Mouse (Mus musculus) stomach, embryonic 14.5 days (tissue): Measurements from ENCODE around the gene Gatb. TPM values are rescaled to one million over a fixed set of nuclear protein-coding genes. Genes with fewer than 3 reads are reported as not detected.

Source experiments
- ATAC-seq: fragments of 200-750 bp; cut with Nextera tagmentation; 2 replicates; pipeline ENCODE4 v1.8.0; 2017; ENCODE audit warnings: low read depth, moderate TSS enrichment; ENCODE audit not compliant: insufficient number of reproducible peaks, insufficient read depth, low FRiP score
- H3K27ac ChIP-seq: fragments of 300-500 bp; sonication (generic); 2 replicates; pipeline ENCODE4 v1.5.1; 2014; ENCODE audit warnings: mild to moderate bottlenecking, low read length, moderate library complexity, mixed read lengths
- H3K27me3 ChIP-seq: fragments of 300-500 bp; sonication (generic); 2 replicates; pipeline ENCODE4 v1.6.1; 2014; ENCODE audit warnings: low read length, control low read depth, mixed read lengths; ENCODE audit not compliant: control insufficient read depth, insufficient read depth
- H3K36me3 ChIP-seq: fragments of 300-500 bp; sonication (generic); 2 replicates; pipeline ENCODE4 v1.6.1; 2014; ENCODE audit warnings: mild to moderate bottlenecking, control low read depth, low read length, moderate library complexity, mixed read lengths; ENCODE audit not compliant: control insufficient read depth, insufficient read depth
- H3K4me1 ChIP-seq: fragments of 300-500 bp; sonication (generic); 2 replicates; pipeline ENCODE4 v1.6.1; 2014; ENCODE audit warnings: low read length, control low read depth, mixed read lengths; ENCODE audit not compliant: control insufficient read depth, insufficient read depth
- H3K4me2 ChIP-seq: fragments of 300-500 bp; sonication (generic); replicated peaks from 2 replicates; pipeline ENCODE4 v1.6.1; 2014; ENCODE audit warnings: low read depth, low read length, control low read depth
- H3K4me3 ChIP-seq: fragments of 300-500 bp; sonication (generic); 2 replicates; pipeline ENCODE4 v1.5.1; 2014; ENCODE audit warnings: low read depth, low read length, control low read depth
- H3K9ac ChIP-seq: fragments of 300-500 bp; sonication (generic); replicated peaks from 2 replicates; pipeline ENCODE4 v1.6.1; 2014; ENCODE audit warnings: low read depth, mild to moderate bottlenecking, control low read depth, low read length, moderate library complexity, mixed read lengths
- H3K9me3 ChIP-seq: fragments of 300-500 bp; sonication (generic); 2 replicates; pipeline ENCODE4 v1.6.1; 2016; ENCODE audit warnings: low read depth, low read length, control low read depth; ENCODE audit not compliant: control insufficient read depth
- WGBS: fragments of 180-500 bp; shearing (Covaris S2); extraction: QIAGEN DNeasy Blood & Tissue Kit; methylation state at CpG from one replicate; pipeline ENCODE4 v1.1.7; 2014; 5-methylcytosine and 5-hydroxymethylcytosine counted together
- polyA plus RNA-seq: library from polyadenylated mRNA; unstranded; fragments of >200 nt; fragmentation: Nextera tagmentation; extraction: Ambion mirVana; gene quantifications from 2 replicates; pipeline ENCODE4 v1.2.1, GENCODE M21; 2014

The Gatb gene
- polyA plus RNA-seq, 1 experiment from 2014 or later, result 24.6 TPM

DNA sequence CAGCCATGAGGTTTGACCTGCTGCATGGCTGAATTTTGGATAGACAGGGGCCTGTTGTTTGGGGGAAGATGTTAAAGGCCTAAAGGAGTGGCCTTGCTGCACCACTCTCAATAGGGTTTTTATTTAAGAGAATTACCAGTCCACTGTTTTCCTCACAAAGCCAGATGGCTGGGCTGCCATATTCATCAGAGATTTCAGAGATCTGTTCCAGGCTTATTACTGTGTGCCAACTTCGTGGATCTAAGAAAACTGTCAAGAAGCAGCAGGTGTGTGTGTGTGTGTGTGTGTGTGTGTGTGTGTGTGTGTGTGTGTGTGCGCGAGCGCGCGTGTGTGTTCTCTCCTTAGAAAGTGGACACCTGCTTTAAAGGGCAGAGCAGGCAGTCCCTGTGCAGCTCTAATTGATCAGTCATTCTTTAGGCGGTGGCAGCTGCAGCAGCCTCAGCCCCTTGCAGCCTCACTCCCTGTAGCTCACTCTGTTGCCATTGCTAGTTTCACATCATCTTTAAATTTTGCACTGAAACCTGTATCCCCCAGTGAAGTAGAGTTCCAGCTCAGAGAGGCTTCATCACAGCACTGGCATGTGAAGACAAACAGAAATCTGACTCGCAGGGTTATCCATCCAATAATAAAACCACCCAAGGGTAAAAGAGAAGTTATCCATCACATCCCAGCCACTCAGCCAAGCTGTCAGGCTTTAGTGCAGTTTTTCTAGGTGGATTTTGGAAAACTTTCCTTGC, 60.6 kb downstream of the Gatb start:
- H3K36me3 ChIP-seq, result no peaks in the 10 kb centered on the region
- no peak overlapping the region for H3K27ac ChIP-seq
- no peaks in the 10 kb centered on the region for H3K27me3 ChIP-seq
- H3K4me2 ChIP-seq, result no peak overlapping the region
- ATAC-seq, result no peak
- no peaks in the 10 kb centered on the region for H3K4me1 ChIP-seq
- 75% methylated on average over 8 of the region's 8 CpGs for WGBS
- no peak overlapping the region for H3K4me3 ChIP-seq
- no peak overlapping the region for H3K9ac ChIP-seq
- no peaks in the 10 kb centered on the region for H3K9me3 ChIP-seq

DNA sequence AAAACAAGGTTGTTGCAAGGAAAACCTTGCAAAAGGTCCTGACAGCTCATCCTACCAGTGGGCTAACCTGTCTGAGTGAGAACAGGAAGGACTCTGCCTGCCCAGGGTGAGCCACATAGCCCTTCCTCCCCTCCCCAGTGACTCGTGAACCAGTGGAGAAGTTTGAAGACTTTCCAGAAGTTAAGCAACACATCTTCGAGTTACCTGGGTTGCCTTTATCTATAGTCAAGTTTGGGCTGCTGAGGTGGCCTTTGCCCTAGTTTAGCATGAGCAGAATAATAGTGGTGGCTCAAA, 61.2 kb downstream of the Gatb start:
- WGBS, result 54% methylated on average over 2 of the region's 2 CpGs
- no peak for ATAC-seq
- H3K9ac ChIP-seq, result no peak overlapping the region
- no peak overlapping the region for H3K27ac ChIP-seq
- no peak overlapping the region for H3K4me2 ChIP-seq
- no peaks in the 10 kb centered on the region for H3K9me3 ChIP-seq
- no peaks in the 10 kb centered on the region for H3K36me3 ChIP-seq
- no peaks in the 10 kb centered on the region for H3K27me3 ChIP-seq
- no peak overlapping the region for H3K4me3 ChIP-seq
- no peaks in the 10 kb centered on the region for H3K4me1 ChIP-seq

DNA sequence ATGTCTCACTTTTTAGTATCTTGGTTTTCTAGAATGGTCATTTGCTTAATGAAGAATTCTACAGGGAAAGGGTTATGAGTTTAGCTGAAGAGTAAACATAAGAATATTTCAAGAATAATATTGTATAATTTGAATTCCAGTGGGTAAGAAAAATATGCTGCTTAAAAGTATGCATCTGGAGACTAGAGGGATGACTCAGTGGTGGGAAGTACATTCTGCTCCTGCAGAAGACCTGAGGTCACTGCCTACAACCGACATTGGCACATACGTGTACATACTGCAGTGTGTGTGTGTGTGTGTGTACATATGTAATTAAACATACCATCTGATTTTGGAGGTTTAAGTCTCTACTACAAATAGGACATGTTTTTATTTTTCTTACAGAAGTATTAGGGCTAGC, 61.7 kb downstream of the Gatb start:
- Histone ChIP-seq H3K27ac (no peak overlapping the region), H3K9me3 (no peaks in the 10 kb centered on the region), H3K9ac (no peak overlapping the region), H3K4me1 (no peaks in the 10 kb centered on the region), H3K36me3 (no peaks in the 10 kb centered on the region), H3K4me2 (no peak overlapping the region), H3K27me3 (no peaks in the 10 kb centered on the region), H3K4me3 (no peak overlapping the region)
- ATAC-seq, result no peak
- 77% methylated on average over 2 of the region's 2 CpGs for WGBS

DNA sequence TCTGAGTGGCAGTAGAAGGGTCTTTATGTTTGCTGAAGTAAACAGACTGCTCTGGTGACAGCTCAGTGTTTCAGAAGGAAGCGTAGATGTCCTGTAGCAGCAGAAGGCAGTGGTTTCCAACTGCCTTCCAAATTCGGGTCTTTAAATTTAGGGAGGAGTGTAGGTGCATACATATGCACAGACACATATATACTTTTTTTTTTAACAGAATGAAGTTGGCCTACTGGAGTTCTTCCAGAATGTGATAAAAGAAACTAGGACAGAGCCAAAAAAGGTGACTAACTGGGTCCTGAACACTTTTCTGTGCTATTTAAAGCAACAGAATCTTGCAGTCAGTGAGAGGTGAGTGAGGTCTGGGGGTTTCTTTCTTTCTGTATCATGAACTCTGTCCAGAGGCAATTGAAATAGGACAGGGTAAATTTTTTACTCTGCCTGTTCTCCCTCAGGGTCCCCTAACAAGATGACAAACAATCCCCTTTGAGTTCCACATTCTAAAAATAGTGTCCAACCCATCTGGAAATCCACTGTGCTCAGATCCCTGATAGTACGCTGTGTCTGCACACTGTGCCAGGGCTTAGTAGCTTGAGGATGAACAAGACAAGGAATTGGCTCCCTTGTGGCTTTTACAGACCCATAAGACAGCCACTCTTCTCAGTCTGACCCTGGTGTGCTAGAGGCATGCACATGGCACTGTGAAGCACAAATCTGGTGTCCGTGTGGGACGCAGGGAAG, 63.0 kb downstream of the Gatb start:
- no peak overlapping the region for H3K4me3 ChIP-seq
- ATAC-seq, result no peak
- 82% methylated on average over 5 of the region's 5 CpGs for WGBS

DNA sequence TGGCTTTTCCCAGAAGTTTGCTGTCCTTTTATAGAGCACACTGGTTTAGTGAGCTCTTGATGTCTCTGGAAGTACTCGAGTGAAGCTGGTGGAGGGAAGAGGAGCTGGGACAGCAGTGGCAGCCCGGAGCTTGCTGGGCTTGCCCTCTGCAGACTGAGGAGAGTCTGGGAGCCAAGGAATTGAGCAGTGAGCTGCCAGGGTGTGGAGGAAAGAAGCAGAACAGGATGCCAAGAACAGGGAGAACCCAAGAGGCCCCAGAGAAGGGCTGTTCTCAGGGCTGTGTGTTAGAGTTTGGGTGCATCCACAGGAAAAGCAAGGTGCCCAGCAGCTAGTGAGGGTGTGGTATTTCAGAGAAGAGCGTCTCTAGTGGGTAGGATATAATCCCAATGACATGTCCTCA, 67.8 kb downstream of the Gatb start:
- Histone ChIP-seq H3K4me2 (no peak overlapping the region), H3K4me3 (no peak overlapping the region), H3K27ac (no peak overlapping the region), H3K9ac (no peak overlapping the region), H3K36me3 (no peaks in the 10 kb centered on the region), H3K27me3 (no peaks in the 10 kb centered on the region), H3K4me1 (0 out of 2 replicates have a peak, but pooled peaks cover 3% of the 10 kb centered on the region), H3K9me3 (no peaks in the 10 kb centered on the region)
- no peak for ATAC-seq
- 86% methylated on average over 3 of the region's 3 CpGs for whole genome bisulfite sequencing

More for the DNA sequence above, 63.0 kb downstream of the Gatb start:
- Histone ChIP-seq H3K4me1 (no peaks in the 10 kb centered on the region), H3K27me3 (no peaks in the 10 kb centered on the region), H3K4me2 (no peak overlapping the region), H3K36me3 (no peaks in the 10 kb centered on the region), H3K9ac (no peak overlapping the region), H3K9me3 (no peaks in the 10 kb centered on the region), H3K27ac (no peak overlapping the region)

DNA sequence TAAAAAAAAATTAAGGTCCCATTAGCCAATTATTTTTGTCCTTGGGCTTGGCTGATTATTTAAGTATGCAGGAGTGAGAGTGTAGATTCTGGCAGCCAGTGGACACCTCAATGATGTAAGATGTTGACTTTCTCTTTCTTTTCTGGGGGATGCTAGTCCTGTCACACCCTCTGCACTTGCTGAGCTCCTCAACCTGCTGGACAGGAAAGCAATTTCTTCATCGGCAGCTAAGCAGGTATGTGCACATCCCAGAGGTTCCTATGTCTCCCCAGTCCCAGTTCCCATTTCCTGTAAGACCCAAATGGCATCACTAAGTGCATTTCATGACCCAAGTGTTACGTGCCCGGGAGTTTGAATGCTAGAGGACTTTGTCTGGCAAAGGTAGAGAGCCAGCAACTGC, 70.9 kb downstream of the Gatb start:
- no peak overlapping the region for H3K27ac ChIP-seq
- ATAC-seq, result no peak
- H3K4me1 ChIP-seq, result 0 out of 2 replicates have a peak, but pooled peaks cover 3% of the 10 kb centered on the region
- 82% methylated on average over 3 of the region's 3 CpGs for WGBS
- no peak overlapping the region for H3K9ac ChIP-seq
- no peak overlapping the region for H3K4me2 ChIP-seq
- H3K27me3 ChIP-seq, result no peaks in the 10 kb centered on the region
- no peaks in the 10 kb centered on the region for H3K36me3 ChIP-seq
- no peaks in the 10 kb centered on the region for H3K9me3 ChIP-seq
- H3K4me3 ChIP-seq, result no peak overlapping the region

DNA sequence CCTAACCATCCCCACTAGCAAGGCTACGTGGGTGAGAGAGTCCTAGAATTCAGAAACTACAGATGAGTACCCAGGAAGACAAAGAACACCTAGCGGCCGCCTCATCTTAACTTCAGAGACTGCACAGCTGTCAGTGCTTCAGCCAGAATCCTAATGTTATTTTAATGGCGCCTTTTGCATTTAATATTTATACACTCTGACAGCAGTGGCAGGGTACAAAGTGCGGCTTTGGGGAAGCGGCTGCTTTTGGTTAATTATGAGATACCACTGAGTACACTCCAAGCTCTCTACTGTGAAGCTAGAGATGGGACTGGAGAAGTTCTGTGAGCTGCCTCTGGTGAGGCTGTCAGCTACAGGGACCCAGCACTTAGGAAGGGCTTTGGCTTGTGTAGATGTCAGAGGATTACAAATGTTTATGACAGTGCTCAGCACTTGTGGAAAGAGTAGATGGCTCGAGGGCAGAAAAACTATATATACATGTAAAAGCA, 71.6 kb downstream of the Gatb start:
- H3K36me3 ChIP-seq, result no peaks in the 10 kb centered on the region
- no peak overlapping the region for H3K4me2 ChIP-seq
- H3K9me3 ChIP-seq, result no peaks in the 10 kb centered on the region
- H3K4me3 ChIP-seq, result no peak overlapping the region
- 50% methylated on average over 7 of the region's 7 CpGs for WGBS
- no peaks in the 10 kb centered on the region for H3K27me3 ChIP-seq
- no peak overlapping the region for H3K9ac ChIP-seq
- ATAC-seq, result no peak
- no peak overlapping the region for H3K27ac ChIP-seq
- H3K4me1 ChIP-seq, result 0 out of 2 replicates have a peak, but pooled peaks cover 3% of the 10 kb centered on the region

DNA sequence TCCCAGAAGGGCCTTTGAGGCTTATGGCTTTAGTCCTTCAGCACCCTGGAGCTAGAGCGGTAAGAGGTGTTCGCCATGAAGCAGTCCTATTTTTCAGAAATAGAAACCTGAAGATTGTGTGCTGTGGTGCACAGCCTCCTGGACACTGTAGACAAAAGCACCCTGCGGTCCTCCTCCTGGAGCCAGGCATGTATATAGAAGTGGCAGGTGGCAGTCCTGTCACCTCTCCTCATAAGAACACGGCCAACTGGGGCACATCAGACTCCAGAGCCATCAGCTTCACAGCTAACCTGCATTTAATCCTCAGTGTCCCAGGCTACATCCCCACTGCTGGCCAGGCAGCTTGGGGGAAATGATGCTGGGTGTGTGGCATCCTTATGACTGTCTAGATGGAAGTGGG, 75.3 kb downstream of the Gatb start:
- WGBS, result 88% methylated on average over 4 of the region's 4 CpGs
- Histone ChIP-seq H3K4me3 (no peak overlapping the region), H3K27ac (no peak overlapping the region), H3K27me3 (no peaks in the 10 kb centered on the region), H3K9ac (no peak overlapping the region), H3K9me3 (no peaks in the 10 kb centered on the region), H3K4me2 (no peak overlapping the region), H3K4me1 (0 out of 2 replicates have a peak, but pooled peaks cover 3% of the 10 kb centered on the region), H3K36me3 (no peaks in the 10 kb centered on the region)
- ATAC-seq, result no peak
